Mouse (Mus musculus) hindbrain, embryonic 12.5 days (tissue): ENCODE data around the gene Prrxl1. TPM values are rescaled to one million over a fixed set of nuclear protein-coding genes. Genes with fewer than 3 reads are reported as not detected.

Experiments used
- ATAC-seq: fragments of 200-750 bp; cut with Nextera tagmentation; 2 replicates; pipeline ENCODE4 v1.8.0; 2017; ENCODE audit warnings: moderate TSS enrichment; ENCODE audit not compliant: low FRiP score
- H3K27ac ChIP-seq: fragments of 300-500 bp; sonication (generic); 2 replicates; pipeline ENCODE4 v1.5.1; 2016; ENCODE audit warnings: mild to moderate bottlenecking
- H3K27me3 ChIP-seq: fragments of 300-500 bp; sonication (generic); 2 replicates; pipeline ENCODE4 v1.6.1; 2016; ENCODE audit warnings: mild to moderate bottlenecking
- H3K36me3 ChIP-seq: fragments of 300-500 bp; sonication (generic); 2 replicates; pipeline ENCODE4 v1.6.1; 2016; ENCODE audit warnings: mild to moderate bottlenecking
- H3K4me1 ChIP-seq: fragments of 300-500 bp; sonication (generic); 2 replicates; pipeline ENCODE4 v1.6.1; 2016
- H3K4me2 ChIP-seq: fragments of 300-500 bp; sonication (generic); replicated peaks from 2 replicates; pipeline ENCODE4 v1.6.1; 2016; ENCODE audit warnings: mild to moderate bottlenecking
- H3K4me3 ChIP-seq: fragments of 300-500 bp; sonication (generic); 2 replicates; pipeline ENCODE4 v1.5.1; 2016; ENCODE audit warnings: mild to moderate bottlenecking
- H3K9ac ChIP-seq: fragments of 300-500 bp; sonication (generic); 2 replicates; pipeline ENCODE4 v1.6.1; 2016; ENCODE audit warnings: mild to moderate bottlenecking, moderate library complexity
- H3K9me3 ChIP-seq: fragments of 300-500 bp; sonication (generic); replicated peaks from 2 replicates; pipeline ENCODE4 v1.6.1; 2016; ENCODE audit warnings: mild to moderate bottlenecking
- WGBS: fragments of 180-500 bp; shearing (Covaris S2); methylation state at CpG from one replicate; pipeline ENCODE4 v1.1.7; 2016; 5-methylcytosine and 5-hydroxymethylcytosine counted together
- polyA plus RNA-seq: library from polyadenylated mRNA; unstranded; fragments of >200 nt; fragmentation: Nextera tagmentation; extraction: Ambion mirVana; gene quantifications from 2 replicates; pipeline ENCODE4 v1.2.1, GENCODE M21; 2016

Prrxl1 gene
- polyA plus RNA-seq, 1 experiment from 2014 or later = 19.0 TPM

DNA sequence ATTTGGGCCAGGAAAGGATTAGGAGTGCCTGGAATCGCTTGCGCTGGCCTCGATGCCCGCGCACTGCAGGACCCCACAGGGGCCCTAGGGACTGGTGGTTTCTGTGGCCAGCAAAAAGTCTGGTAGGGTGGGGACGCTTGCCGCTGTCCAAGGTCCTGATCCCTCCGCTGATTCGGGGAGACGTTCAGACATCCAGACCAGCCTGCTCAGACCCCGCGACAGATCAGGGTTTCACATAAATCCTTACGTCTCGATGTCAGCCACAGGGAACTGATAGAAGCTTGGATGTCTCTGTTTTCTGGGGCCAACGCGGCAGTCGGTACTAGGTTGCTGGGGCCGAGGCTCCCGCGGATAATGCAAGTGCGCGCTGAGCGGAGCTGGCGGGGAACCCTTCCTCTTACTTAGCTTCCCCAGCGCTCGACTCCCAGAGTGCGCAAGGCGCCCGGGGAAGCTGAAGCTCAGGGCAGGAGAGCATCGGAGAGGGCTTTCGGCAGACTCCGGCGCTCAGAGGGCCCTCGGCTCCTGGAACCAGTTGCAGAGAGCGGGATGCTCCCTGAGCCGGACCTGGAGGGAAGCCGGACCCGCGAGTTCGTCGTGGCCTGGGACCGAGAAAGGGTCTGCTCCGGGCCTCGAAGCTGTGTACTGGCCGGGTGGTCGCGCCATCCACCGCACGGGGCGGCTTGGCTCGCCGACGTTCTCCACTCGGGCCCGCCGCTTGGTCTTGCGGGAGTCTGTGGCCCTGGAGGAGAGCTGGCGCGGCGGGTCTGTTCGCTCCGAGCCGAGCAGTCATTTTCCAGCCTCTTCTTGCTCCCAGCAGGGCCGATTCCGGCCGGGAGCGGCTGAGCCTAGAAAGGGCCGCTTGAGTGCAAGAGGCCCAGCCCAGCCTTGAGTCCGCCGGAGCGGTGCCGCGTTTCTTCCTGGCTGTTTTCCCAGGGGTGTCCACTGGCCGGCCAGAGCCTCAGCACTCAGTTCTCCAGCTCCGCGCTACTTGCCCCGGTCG is 1.7 kb upstream of the Prrxl1 start:
- H3K4me3 ChIP-seq = peak overlapping the region; percentile 31
- H3K9me3 ChIP-seq = no peaks in the 10 kb centered on the region
- H3K9ac ChIP-seq = peak overlapping the region; percentile 47
- ATAC-seq = peak; percentile 38; the same call in 1 of the 2 replicates
- WGBS = under 1% methylated on average over 75 of the region's 78 CpGs
- peaks cover 93% of the 10 kb centered on the region for H3K27me3 ChIP-seq
- H3K36me3 ChIP-seq = no peaks in the 10 kb centered on the region
- peaks cover 22% of the 10 kb centered on the region for H3K4me1 ChIP-seq
- H3K4me2 ChIP-seq = peak overlapping the region; percentile 50
- H3K27ac ChIP-seq = no peak overlapping the region

DNA sequence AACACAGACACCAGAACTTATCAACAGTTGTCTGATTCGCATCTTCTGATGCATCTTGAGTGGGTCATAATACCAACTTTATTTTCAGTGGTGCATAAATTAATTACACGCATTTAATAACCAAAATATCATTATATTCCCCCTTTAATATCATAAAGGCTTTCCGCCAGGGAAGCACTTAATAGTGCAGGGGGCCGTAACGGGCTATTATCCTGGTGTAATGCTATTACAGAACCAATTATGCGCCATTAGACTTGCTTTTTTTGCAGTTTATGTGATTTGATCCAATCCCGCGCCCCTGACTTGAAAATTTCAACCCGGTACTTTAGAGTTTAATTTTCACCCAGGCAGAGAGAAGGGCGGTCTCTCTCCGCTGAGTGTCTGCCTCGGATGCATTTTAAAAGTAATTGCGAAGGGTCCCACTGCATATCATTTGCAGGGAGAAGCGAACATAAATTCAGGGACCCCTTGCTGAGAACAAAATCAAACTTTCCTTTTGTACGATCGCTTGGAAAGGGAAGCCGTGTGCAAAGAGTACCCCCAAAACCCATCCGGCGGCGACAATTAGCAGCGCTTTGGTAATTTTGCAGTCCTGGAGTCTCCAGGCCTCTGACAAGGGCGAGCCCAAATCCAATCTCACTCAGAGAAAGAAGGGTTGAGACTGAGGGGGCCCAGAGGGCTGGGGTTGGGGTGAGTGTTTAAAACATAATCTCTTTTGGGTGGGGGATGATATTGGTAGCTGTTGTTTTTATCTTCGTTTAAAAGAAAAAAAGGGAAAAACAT is 579 bp upstream of the Prrxl1 start:
- H3K4me2 ChIP-seq = peak overlapping the region; percentile 48
- no peak for ATAC-seq
- H3K27me3 ChIP-seq = peaks cover 95% of the 10 kb centered on the region
- H3K9ac ChIP-seq = no peak overlapping the region
- H3K27ac ChIP-seq = no peak overlapping the region
- H3K4me1 ChIP-seq = peaks cover 22% of the 10 kb centered on the region
- no peaks in the 10 kb centered on the region for H3K36me3 ChIP-seq
- no peaks in the 10 kb centered on the region for H3K9me3 ChIP-seq
- WGBS = 5% methylated on average over 23 of the region's 23 CpGs
- H3K4me3 ChIP-seq = no peak overlapping the region

DNA sequence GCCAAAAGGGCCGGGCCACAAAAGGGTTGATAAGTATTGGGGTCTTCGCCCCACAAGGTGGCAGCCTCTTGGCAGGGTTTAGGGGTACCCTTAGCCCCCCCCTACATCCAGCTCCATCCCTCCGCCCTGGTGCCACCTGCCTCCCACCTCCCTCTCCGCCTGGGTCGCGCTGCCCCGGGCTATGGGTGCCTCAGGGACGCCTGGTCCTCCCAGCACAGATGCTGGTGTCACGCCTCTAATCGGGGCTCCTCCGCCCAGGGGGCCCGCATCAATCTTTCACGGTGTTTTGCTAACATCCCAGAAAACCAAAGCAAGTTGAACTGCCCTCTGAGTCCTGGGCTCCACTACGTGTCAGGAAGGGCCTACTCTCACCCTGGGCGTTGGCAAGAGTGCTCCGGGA is 903 bp downstream of the Prrxl1 start:
- Histone ChIP-seq H3K4me3 (peak overlapping the region; percentile 32), H3K36me3 (no peaks in the 10 kb centered on the region), H3K9me3 (no peaks in the 10 kb centered on the region), H3K27me3 (peaks cover 86% of the 10 kb centered on the region), H3K27ac (0 out of 2 replicates have a peak overlapping the region, but pooled peaks have one; percentile 19), H3K4me2 (peak overlapping the region; percentile 48), H3K4me1 (peaks cover 22% of the 10 kb centered on the region), H3K9ac (0 out of 2 replicates have a peak overlapping the region, but pooled peaks have one; percentile 32)
- 2% methylated on average over 16 of the region's 16 CpGs for WGBS
- peak; percentile 59 for ATAC-seq

GRCm38 (mm10) chr14:32605508-32605907 is 6.3 kb downstream of the Prrxl1 start:
- H3K4me1 ChIP-seq = peaks cover 12% of the 10 kb centered on the region
- H3K36me3 ChIP-seq = no peaks in the 10 kb centered on the region
- peaks cover 34% of the 10 kb centered on the region for H3K27me3 ChIP-seq
- no peak overlapping the region for H3K27ac ChIP-seq
- no peak overlapping the region for H3K4me2 ChIP-seq
- no peak for ATAC-seq
- WGBS = 48% methylated on average over 15 of the region's 15 CpGs
- no peaks in the 10 kb centered on the region for H3K9me3 ChIP-seq
- H3K9ac ChIP-seq = no peak overlapping the region
- no peak overlapping the region for H3K4me3 ChIP-seq

- 57% methylated on average over 8 of the region's 8 CpGs for WGBS
- H3K9ac ChIP-seq = no peak overlapping the region
- H3K27ac ChIP-seq = no peak overlapping the region
- no peak overlapping the region for H3K4me3 ChIP-seq
- H3K4me2 ChIP-seq = no peak overlapping the region
- H3K27me3 ChIP-seq = peaks cover 29% of the 10 kb centered on the region
- peaks cover 12% of the 10 kb centered on the region for H3K4me1 ChIP-seq
- H3K9me3 ChIP-seq = no peaks in the 10 kb centered on the region
- no peak for ATAC-seq
- H3K36me3 ChIP-seq = no peaks in the 10 kb centered on the region
Measured at GRCm38 (mm10) chr14:32606316-32606715, 7.1 kb downstream of the Prrxl1 start.

DNA sequence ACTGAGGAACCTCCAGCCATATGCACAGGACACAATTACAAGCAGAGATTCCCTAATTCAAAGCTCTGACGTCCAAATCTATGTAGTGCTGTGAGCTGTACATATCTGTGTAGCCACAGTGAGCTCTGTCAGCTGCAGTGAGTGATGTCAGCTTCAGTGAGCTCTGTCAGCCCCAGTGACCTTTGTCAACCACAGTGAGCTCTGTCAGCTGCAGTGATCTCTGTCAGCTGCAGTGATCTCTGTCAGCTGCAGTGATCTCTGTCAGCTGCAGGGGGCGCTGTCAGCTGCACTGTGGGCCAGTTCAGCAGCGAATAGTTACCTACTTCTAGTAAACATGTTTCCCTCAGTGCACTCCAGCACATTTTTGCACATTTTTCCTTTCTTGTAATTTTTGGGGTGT is 10.2 kb downstream of the Prrxl1 start:
- no peak overlapping the region for H3K4me2 ChIP-seq
- no peaks in the 10 kb centered on the region for H3K9me3 ChIP-seq
- 22% methylated on average over 3 of the region's 3 CpGs for WGBS
- no peak overlapping the region for H3K9ac ChIP-seq
- H3K36me3 ChIP-seq = no peaks in the 10 kb centered on the region
- no peak overlapping the region for H3K4me3 ChIP-seq
- H3K27me3 ChIP-seq = peaks cover 4% of the 10 kb centered on the region; the same call in 1 of the 2 replicates
- H3K4me1 ChIP-seq = peaks cover 12% of the 10 kb centered on the region
- no peak overlapping the region for H3K27ac ChIP-seq
- ATAC-seq = no peak

GRCm38 (mm10) chr14:32617253-32617652 is 18.0 kb downstream of the Prrxl1 start:
- ATAC-seq = no peak
- H3K4me2 ChIP-seq = no peak overlapping the region
- no peaks in the 10 kb centered on the region for H3K4me1 ChIP-seq
- 89% methylated on average over 5 of the region's 5 CpGs for WGBS
- H3K27ac ChIP-seq = no peak overlapping the region
- H3K36me3 ChIP-seq = no peaks in the 10 kb centered on the region
- no peak overlapping the region for H3K9ac ChIP-seq
- H3K9me3 ChIP-seq = no peaks in the 10 kb centered on the region
- H3K4me3 ChIP-seq = no peak overlapping the region
- H3K27me3 ChIP-seq = no peaks in the 10 kb centered on the region

GRCm38 (mm10) chr14:32624245-32624644 is 25.0 kb downstream of the Prrxl1 start:
- H3K4me1 ChIP-seq = no peaks in the 10 kb centered on the region
- H3K9me3 ChIP-seq = no peaks in the 10 kb centered on the region
- no peak overlapping the region for H3K4me3 ChIP-seq
- ATAC-seq = no peak
- no peak overlapping the region for H3K4me2 ChIP-seq
- WGBS = 86% methylated on average over 3 of the region's 3 CpGs
- no peak overlapping the region for H3K9ac ChIP-seq
- H3K27ac ChIP-seq = no peak overlapping the region
- H3K36me3 ChIP-seq = no peaks in the 10 kb centered on the region
- no peaks in the 10 kb centered on the region for H3K27me3 ChIP-seq

DNA sequence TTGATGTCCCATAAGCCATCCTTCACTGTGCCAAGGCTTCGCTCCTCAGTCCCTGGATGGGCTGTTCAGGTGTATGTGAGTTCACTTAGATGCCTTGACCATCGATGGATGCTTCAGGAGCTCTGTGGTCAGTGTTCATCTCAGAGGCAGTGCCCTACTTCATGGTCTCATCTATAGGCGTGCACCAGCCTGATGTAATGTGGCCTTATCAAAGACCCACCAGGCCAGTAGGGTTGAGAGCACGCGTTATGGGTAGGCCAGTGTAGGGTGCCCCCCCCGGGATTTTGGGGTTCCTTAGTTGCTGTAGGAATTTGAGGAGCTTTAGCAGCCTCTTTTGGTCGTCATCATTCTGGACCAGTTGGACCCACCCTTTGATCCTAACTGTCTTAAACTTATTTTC is 25.6 kb downstream of the Prrxl1 start:
- no peak overlapping the region for H3K9ac ChIP-seq
- no peak overlapping the region for H3K4me3 ChIP-seq
- WGBS = 89% methylated on average over 7 of the region's 7 CpGs
- no peak overlapping the region for H3K4me2 ChIP-seq
- no peak overlapping the region for H3K27ac ChIP-seq
- H3K36me3 ChIP-seq = no peaks in the 10 kb centered on the region
- no peak for ATAC-seq
- no peaks in the 10 kb centered on the region for H3K4me1 ChIP-seq
- H3K9me3 ChIP-seq = no peaks in the 10 kb centered on the region
- no peaks in the 10 kb centered on the region for H3K27me3 ChIP-seq

GRCm38 (mm10) chr14:32627271-32627670 is 28.1 kb downstream of the Prrxl1 start:
- Histone ChIP-seq H3K27ac (no peak overlapping the region), H3K4me1 (no peaks in the 10 kb centered on the region), H3K9me3 (no peaks in the 10 kb centered on the region), H3K4me2 (no peak overlapping the region), H3K9ac (no peak overlapping the region), H3K27me3 (no peaks in the 10 kb centered on the region), H3K36me3 (no peaks in the 10 kb centered on the region), H3K4me3 (no peak overlapping the region)
- ATAC-seq = no peak
- 39% methylated on average over 2 of the region's 2 CpGs for WGBS

DNA sequence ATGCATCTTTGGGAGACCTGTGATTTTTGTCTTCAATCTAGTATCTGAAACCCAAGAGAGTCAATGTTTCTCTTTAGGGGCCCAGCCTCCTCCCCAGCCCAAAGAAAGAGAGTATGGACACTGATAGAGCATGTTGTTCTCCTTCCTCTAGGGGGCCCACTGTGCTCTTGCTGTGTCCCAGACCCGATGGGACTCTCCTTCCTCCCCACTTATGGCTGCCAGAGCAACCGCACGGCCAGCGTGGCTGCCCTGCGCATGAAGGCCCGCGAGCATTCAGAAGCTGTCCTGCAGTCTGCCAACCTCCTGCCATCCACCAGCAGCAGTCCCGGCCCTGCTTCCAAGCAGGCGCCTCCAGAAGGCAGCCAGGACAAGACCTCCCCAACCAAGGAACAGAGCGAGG is 29.4 kb downstream of the Prrxl1 start:
- H3K36me3 ChIP-seq = no peaks in the 10 kb centered on the region
- no peak overlapping the region for H3K4me2 ChIP-seq
- H3K9ac ChIP-seq = no peak overlapping the region
- WGBS = 50% methylated on average over 10 of the region's 10 CpGs
- H3K4me1 ChIP-seq = no peaks in the 10 kb centered on the region
- no peaks in the 10 kb centered on the region for H3K27me3 ChIP-seq
- no peak overlapping the region for H3K27ac ChIP-seq
- H3K9me3 ChIP-seq = no peaks in the 10 kb centered on the region
- H3K4me3 ChIP-seq = no peak overlapping the region
- no peak for ATAC-seq

DNA sequence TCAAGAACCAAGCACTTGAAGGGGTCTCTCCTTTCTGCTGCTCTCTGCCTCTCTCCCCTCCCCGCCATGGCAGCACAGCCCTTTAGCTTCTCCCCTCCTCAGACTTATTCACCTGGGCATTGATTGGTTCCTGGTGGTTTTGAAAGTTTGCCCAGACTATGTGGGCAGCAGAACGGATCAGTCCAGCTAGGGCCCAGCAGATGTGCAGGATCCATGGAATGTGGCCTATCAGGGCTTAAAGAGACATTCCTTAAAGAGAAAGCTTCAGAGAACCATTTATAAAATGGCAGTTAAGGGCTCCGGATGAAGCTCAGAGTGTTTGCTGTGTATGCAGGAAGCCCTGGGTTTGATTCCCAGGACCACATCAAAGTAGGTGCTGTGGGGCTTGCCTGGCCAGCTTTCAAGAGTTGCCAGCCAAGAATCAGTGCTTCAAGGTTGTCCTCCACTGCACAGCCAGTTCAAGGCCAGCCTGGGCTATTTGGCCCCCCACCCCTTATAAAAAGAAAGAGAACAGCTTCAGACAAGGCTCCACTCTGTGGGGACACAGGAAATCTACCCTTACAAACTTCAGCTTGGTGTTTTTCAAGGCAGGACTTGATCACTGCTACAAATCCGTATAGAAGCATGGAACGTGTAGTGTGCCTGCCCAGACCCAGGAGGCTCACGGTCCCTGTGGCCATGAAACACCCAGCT is 33.8 kb downstream of the Prrxl1 start:
- Histone ChIP-seq H3K9ac (no peak overlapping the region), H3K27me3 (no peaks in the 10 kb centered on the region), H3K4me1 (no peaks in the 10 kb centered on the region), H3K4me3 (no peak overlapping the region), H3K27ac (no peak overlapping the region), H3K4me2 (no peak overlapping the region), H3K9me3 (no peaks in the 10 kb centered on the region), H3K36me3 (no peaks in the 10 kb centered on the region)
- no peak for ATAC-seq
- WGBS = 84% methylated on average over 6 of the region's 6 CpGs
